Mouse (Mus musculus) intestine, embryonic 16.5 days (tissue): ENCODE results near the gene H2-Q7. TPM values are rescaled to one million over a fixed set of nuclear protein-coding genes. Genes with fewer than 3 reads are reported as not detected.
"Not testable (repeated sequence)": the region's sequence is repeated elsewhere in the genome, so short reads cannot be mapped to it uniquely, and the experiment has no call there.

Experiments
- ATAC-seq: fragments of 200-750 bp; cut with Nextera tagmentation; 2 replicates; pipeline ENCODE4 v1.8.0; 2017; ENCODE audit warnings: moderate TSS enrichment, moderate library complexity
- H3K27ac ChIP-seq: fragments of 300-500 bp; sonication (generic); 2 replicates; pipeline ENCODE4 v1.5.1; 2014; ENCODE audit warnings: mild to moderate bottlenecking, low read length
- H3K27me3 ChIP-seq: fragments of 300-500 bp; sonication (generic); replicated peaks from 2 replicates; pipeline ENCODE4 v1.6.1; 2014; ENCODE audit warnings: low read length, control low read depth, mixed read lengths; ENCODE audit not compliant: control insufficient read depth, insufficient read depth
- H3K36me3 ChIP-seq: fragments of 300-500 bp; sonication (generic); 2 replicates; pipeline ENCODE4 v1.6.1; 2014; ENCODE audit warnings: low read length, control low read depth; ENCODE audit not compliant: control insufficient read depth, insufficient read depth
- H3K4me1 ChIP-seq: fragments of 300-500 bp; sonication (generic); 2 replicates; pipeline ENCODE4 v1.6.1; 2014; ENCODE audit warnings: low read length, control low read depth, mixed read lengths; ENCODE audit not compliant: control insufficient read depth, insufficient read depth
- H3K4me2 ChIP-seq: fragments of 300-500 bp; sonication (generic); 2 replicates; pipeline ENCODE4 v1.6.1; 2014; ENCODE audit warnings: low read depth, low read length, control low read depth
- H3K4me3 ChIP-seq: fragments of 300-500 bp; sonication (generic); 2 replicates; pipeline ENCODE4 v1.5.1; 2014; ENCODE audit warnings: mild to moderate bottlenecking, low read length
- H3K9ac ChIP-seq: fragments of 300-500 bp; sonication (generic); 2 replicates; pipeline ENCODE4 v1.6.1; 2014; ENCODE audit warnings: low read depth, low read length
- H3K9me3 ChIP-seq: fragments of 300-500 bp; sonication (generic); 2 replicates; pipeline ENCODE4 v1.6.1; 2016; ENCODE audit warnings: low read length, control low read depth; ENCODE audit not compliant: control insufficient read depth
- WGBS: fragments of 180-500 bp; shearing (Covaris S2); extraction: QIAGEN DNeasy Blood & Tissue Kit; methylation state at CpG from one replicate; pipeline ENCODE4 v1.1.7; 2014; 5-methylcytosine and 5-hydroxymethylcytosine counted together
- polyA plus RNA-seq: library from polyadenylated mRNA; unstranded; fragments of >200 nt; fragmentation: Nextera tagmentation; extraction: Ambion mirVana; gene quantifications from 2 replicates; pipeline ENCODE4 v1.2.1, GENCODE M21; 2015

The H2-Q7 gene
- polyA plus RNA-seq, 1 experiment from 2014 or later: 7.3 TPM

DNA sequence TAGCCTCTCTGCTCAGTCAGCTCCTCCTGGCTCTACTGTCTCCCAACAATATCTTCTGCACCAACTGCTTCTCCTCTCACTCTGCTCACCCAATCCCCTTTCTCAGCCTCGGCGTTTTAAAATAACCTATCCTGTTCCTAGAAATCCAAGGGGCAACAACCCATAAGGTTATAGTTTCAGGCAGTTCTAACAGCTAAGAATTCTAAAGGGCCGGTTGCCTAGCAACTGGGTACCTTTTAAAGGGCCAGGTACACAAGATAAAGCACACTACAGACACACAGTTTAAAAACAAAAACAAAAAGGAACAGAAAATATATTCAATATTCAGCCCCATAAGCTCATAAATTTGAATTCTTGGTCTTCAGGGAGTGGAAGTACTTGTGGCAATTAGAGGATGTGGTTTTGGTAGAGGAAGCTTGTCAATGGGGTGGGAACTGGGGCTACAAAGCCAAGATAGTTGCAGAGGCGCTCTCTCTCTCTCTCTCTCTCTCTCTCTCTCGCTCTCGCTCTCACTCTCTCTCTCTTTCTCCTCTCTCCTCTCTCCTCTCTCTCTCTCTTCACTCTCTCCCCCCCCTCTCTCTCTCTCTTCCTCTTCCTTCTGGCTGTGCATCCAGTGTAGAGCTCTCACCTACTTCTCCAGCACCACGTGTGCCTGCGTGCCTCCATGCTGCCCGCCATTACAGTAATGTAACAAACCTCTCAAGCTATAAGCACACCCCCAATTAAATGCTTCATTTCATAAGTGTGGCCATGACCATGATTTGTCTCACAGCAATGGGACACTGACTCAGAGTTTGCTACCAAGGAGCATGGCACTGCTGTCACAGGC lies 21.8 kb downstream of the H2-Q7 start:
- not testable (repeated sequence) for H3K4me2 ChIP-seq, H3K36me3 ChIP-seq, H3K4me1 ChIP-seq, ATAC-seq, H3K9me3 ChIP-seq, H3K27ac ChIP-seq, H3K27me3 ChIP-seq, H3K4me3 ChIP-seq, H3K9ac ChIP-seq
- WGBS: 73% methylated on average over 3 of the region's 9 CpGs

- ATAC-seq, H3K4me2 ChIP-seq, H3K36me3 ChIP-seq, H3K4me1 ChIP-seq, H3K27ac ChIP-seq, H3K9me3 ChIP-seq, H3K4me3 ChIP-seq, H3K9ac ChIP-seq: not testable (repeated sequence)
- 10% methylated on average over 8 of the region's 8 CpGs for WGBS
- H3K27me3 ChIP-seq: peaks cover 10% of the 10 kb centered on the region
Observed at GRCm38 (mm10) chr17:35465651-35466050, 26.7 kb downstream of the H2-Q7 start.

GRCm38 (mm10) chr17:35468936-35469335 lies 30.0 kb downstream of the H2-Q7 start:
- not testable (repeated sequence) for H3K9me3 ChIP-seq, ATAC-seq, H3K27ac ChIP-seq, H3K4me2 ChIP-seq, H3K9ac ChIP-seq, H3K4me3 ChIP-seq, H3K4me1 ChIP-seq, H3K36me3 ChIP-seq
- H3K27me3 ChIP-seq: peaks cover 12% of the 10 kb centered on the region
- 70% methylated on average over 3 of the region's 3 CpGs for WGBS

DNA sequence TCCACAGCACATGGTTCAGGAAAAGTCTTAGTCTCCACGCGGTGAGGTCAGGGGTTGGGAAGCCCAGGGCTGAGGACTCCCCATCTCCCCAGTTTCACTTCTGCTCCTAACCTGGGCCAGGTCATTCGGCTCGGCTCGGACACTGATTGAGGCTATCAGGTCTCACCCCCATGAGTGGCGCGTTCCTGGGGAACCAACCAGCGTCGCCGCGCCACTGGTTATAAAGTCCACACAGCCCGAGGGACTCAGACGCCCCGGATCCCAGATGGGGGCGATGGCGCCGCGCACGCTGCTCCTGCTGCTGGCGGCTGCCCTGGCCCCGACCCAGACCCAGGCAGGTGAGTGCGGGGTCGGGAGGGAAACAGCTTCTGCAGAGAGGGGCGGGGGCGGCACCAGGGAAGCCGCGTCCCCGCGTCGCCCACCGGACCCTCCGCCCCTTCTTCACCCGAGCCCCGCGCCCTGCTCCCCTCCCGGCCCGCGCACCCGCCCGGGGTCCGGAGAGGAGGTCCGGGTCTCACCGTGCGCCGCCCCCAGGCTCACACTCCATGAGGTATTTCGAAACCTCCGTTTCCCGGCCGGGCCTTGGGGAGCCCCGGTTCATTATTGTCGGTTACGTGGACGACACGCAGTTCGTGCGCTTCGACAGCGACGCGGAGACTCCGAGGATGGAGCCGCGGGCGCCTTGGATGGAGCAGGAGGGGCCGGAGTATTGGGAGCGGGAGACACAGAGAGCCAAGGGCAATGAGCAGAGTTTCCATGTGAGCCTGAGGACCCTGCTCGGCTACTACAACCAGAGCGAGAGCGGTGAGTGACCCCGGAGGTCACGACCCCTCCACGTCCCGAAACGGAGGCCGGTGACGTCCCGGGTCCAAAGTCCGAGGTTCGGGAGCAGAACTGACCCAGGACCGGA lies 31.1 kb downstream of the H2-Q7 start, which contains the start of gene H2-Q10:
Gene H2-Q10, plus strand, starts transcription at position 248 of the 910 bp plus-strand sequence.
- Histone ChIP-seq H3K4me2 (peak within 1 kb of the TSS; percentile 95), H3K36me3 (no peaks in the 10 kb centered on the region), H3K27me3 (peaks cover 12% of the 10 kb centered on the region), H3K9ac (peak within 1 kb of the TSS; percentile 68), H3K4me3 (peak within 1 kb of the TSS; percentile 58), H3K27ac (no peak within 1 kb of the TSS), H3K9me3 (no peaks in the 10 kb centered on the region), H3K4me1 (peaks cover 8% of the 10 kb centered on the region)
- ATAC-seq: peak; percentile 85
- 2% methylated on average over 76 of the region's 80 CpGs for WGBS

GRCm38 (mm10) chr17:35484066-35484465 lies 45.1 kb downstream of the H2-Q7 start:
- H3K4me3 ChIP-seq: no peak overlapping the region
- ATAC-seq: 0 out of 2 replicates have a peak, but pooled peaks have one; percentile 42
- no peaks in the 10 kb centered on the region for H3K9me3 ChIP-seq
- H3K36me3 ChIP-seq: no peaks in the 10 kb centered on the region
- H3K9ac ChIP-seq: no peak overlapping the region
- no peaks in the 10 kb centered on the region for H3K27me3 ChIP-seq
- H3K27ac ChIP-seq: no peak overlapping the region
- no peaks in the 10 kb centered on the region for H3K4me1 ChIP-seq
- H3K4me2 ChIP-seq: no peak overlapping the region
- WGBS: 2% methylated on average over 9 of the region's 9 CpGs

- H3K4me3 ChIP-seq: no peak overlapping the region
- H3K4me2 ChIP-seq: no peak overlapping the region
- H3K9ac ChIP-seq: no peak overlapping the region
- no peaks in the 10 kb centered on the region for H3K36me3 ChIP-seq
- H3K27me3 ChIP-seq: no peaks in the 10 kb centered on the region
- no peaks in the 10 kb centered on the region for H3K4me1 ChIP-seq
- no peak overlapping the region for H3K27ac ChIP-seq
- 26% methylated on average over 4 of the region's 4 CpGs for WGBS
- H3K9me3 ChIP-seq: no peaks in the 10 kb centered on the region
- ATAC-seq: no peak
Observed at GRCm38 (mm10) chr17:35485702-35486101, 46.7 kb downstream of the H2-Q7 start.

DNA sequence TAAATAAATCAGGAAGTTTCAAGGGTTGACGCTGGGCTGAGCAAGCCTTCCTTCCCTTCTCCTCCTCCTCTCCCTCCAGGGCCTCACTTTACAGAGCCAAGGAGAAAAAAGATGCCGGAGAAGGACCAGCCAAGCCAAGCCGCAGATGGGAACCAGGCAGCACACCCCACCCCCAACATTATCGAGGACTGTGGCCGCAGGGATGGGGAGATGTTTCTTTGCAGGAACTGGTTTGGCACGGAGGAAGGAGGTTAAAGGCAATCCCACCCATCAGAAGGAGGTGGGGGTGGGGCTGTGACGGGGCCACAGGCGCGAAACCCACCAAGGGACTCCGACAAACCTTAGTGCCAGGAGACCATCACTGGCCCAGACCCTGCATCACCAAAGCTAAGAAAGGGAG lies 47.8 kb downstream of the H2-Q7 start:
- 49% methylated on average over 10 of the region's 10 CpGs for WGBS
- H3K27ac ChIP-seq: no peak overlapping the region
- H3K4me3 ChIP-seq: no peak overlapping the region
- no peaks in the 10 kb centered on the region for H3K9me3 ChIP-seq
- H3K27me3 ChIP-seq: no peaks in the 10 kb centered on the region
- H3K4me1 ChIP-seq: no peaks in the 10 kb centered on the region
- no peak overlapping the region for H3K4me2 ChIP-seq
- no peaks in the 10 kb centered on the region for H3K36me3 ChIP-seq
- H3K9ac ChIP-seq: no peak overlapping the region
- ATAC-seq: no peak

- Histone ChIP-seq H3K4me2 (no peak overlapping the region), H3K27ac (no peak overlapping the region), H3K4me3 (no peak overlapping the region), H3K9ac (no peak overlapping the region), H3K9me3 (no peaks in the 10 kb centered on the region), H3K27me3 (no peaks in the 10 kb centered on the region), H3K4me1 (no peaks in the 10 kb centered on the region), H3K36me3 (no peaks in the 10 kb centered on the region)
- ATAC-seq: no peak
- 97% methylated on average over 2 of the region's 2 CpGs for WGBS
Observed at GRCm38 (mm10) chr17:35488041-35488440, 49.1 kb downstream of the H2-Q7 start.

GRCm38 (mm10) chr17:35490320-35490719 lies 51.4 kb downstream of the H2-Q7 start:
- H3K27me3 ChIP-seq: no peaks in the 10 kb centered on the region
- ATAC-seq: no peak
- no peaks in the 10 kb centered on the region for H3K36me3 ChIP-seq
- 79% methylated on average over 5 of the region's 5 CpGs for WGBS
- H3K9me3 ChIP-seq: no peaks in the 10 kb centered on the region
- no peaks in the 10 kb centered on the region for H3K4me1 ChIP-seq
- H3K4me3 ChIP-seq: no peak overlapping the region
- H3K4me2 ChIP-seq: no peak overlapping the region
- H3K9ac ChIP-seq: no peak overlapping the region
- H3K27ac ChIP-seq: no peak overlapping the region
